Mouse (Mus musculus): ENCODE measurements around the gene Bcl2l11. TPM values are rescaled to one million over a fixed set of nuclear protein-coding genes. Genes with fewer than 3 reads are reported as not detected.

Bcl2l11 gene
- total and polyA plus RNA-seq, 3 experiments = 2.3 to 6.3 TPM; not detected in 1

GRCm38 (mm10) chr2:128085481-128085880 lies 40.4 kb upstream of the Bcl2l11 start:
- H3K9me3 ChIP-seq (replicated peaks; ENCODE audit: insufficient read depth, low read length) = no peaks in the 10 kb centered on the region
- H3K79me2 ChIP-seq (ENCODE audit: control insufficient read depth, insufficient read depth, low read length, poor library complexity) = no peaks in the 10 kb centered on the region
- H3K36me3 ChIP-seq (ENCODE audit: control insufficient read depth in 1 of 2, insufficient read depth in 2 of 2, low read length in 2 of 2) = peaks cover 0 to 37% of the 10 kb centered on the region in 2 experiments; a peak in 2 of 4 replicates
- no peaks in the 10 kb centered on the region for H3K27me3 ChIP-seq (ENCODE audit: control insufficient read depth in 1 of 2, insufficient read depth in 2 of 2, low read length in 2 of 2)
- H3K4me3 ChIP-seq (ENCODE audit: control insufficient read depth in 1 of 2, insufficient read depth in 1 of 2, low read depth in 2 of 2, low read length in 2 of 2) = peak overlapping the region in 1 of 2 experiments; percentile 15; a peak in 1 of 4 replicates
- peak; percentile 87 for DNase-seq (ENCODE audit: low read depth, low spot score)
- peak overlapping the region; percentile 75 for H3K27ac ChIP-seq (ENCODE audit: control insufficient read depth, low read depth, low read length)
- H3K4me1 ChIP-seq (ENCODE audit: control insufficient read depth in 1 of 2, insufficient read depth in 2 of 2, low read length in 2 of 2) = peaks cover 24 to 26% of the 10 kb centered on the region in 2 experiments
- H3K9ac ChIP-seq (ENCODE audit: control insufficient read depth, low read depth, low read length, poor library complexity, severe bottlenecking) = peak overlapping the region; percentile 8; the same call in 1 of the 2 replicates
- TF ChIP-seq GABPA (IDR thresholded peaks at IDR 0.05; ENCODE audit: low read depth, low read length) = no peak
- peak; percentile 92 for TF ChIP-seq ETS1 (IDR thresholded peaks at IDR 0.05; ENCODE audit: low read depth, low read length)
- TF ChIP-seq MAZ (IDR thresholded peaks at IDR 0.05; ENCODE audit: low read depth, low read length) = no peak
- no peak for TF ChIP-seq TBP (IDR thresholded peaks at IDR 0.05; ENCODE audit: low read depth, low read length)
- no peak for TF ChIP-seq USF2 (IDR thresholded peaks at IDR 0.05; ENCODE audit: borderline replicate concordance in 1 of 2, insufficient read depth in 1 of 2, low read depth in 1 of 2, low read length in 2 of 2)
- no peak for TF ChIP-seq CTCF (IDR thresholded peaks at IDR 0.05 in 2 of 3, conservative IDR thresholded peaks at IDR 0.05 in 1 of 3; ENCODE audit: control insufficient read depth in 1 of 3, insufficient read depth in 1 of 3, low read depth in 2 of 3, low read length in 3 of 3, poor library complexity in 1 of 3, severe bottlenecking in 1 of 3)
- TF ChIP-seq CHD2 (IDR thresholded peaks at IDR 0.05; ENCODE audit: low read length) = no peak
- TF ChIP-seq NELFE (IDR thresholded peaks at IDR 0.05; ENCODE audit: low read depth, low read length) = no peak
- TF ChIP-seq SMC3 (IDR thresholded peaks at IDR 0.05; ENCODE audit: low read depth, low read length) = no peak
- TF ChIP-seq GATA1 (IDR thresholded peaks at IDR 0.05; ENCODE audit: low read depth, low read length) = peak; percentile 98
- no peak for TF ChIP-seq E2F4 (IDR thresholded peaks at IDR 0.05; ENCODE audit: borderline replicate concordance, low read depth, low read length)
- no peak for TF ChIP-seq ZKSCAN1 (IDR thresholded peaks at IDR 0.05; ENCODE audit: low read depth, low read length)
- 0 out of 2 replicates have a peak, but pooled peaks have one; percentile 60 for TF ChIP-seq MAFK (IDR thresholded peaks at IDR 0.05; ENCODE audit: borderline replicate concordance, low read depth, low read length)
- no peak for TF ChIP-seq KAT2A (conservative IDR thresholded peaks at IDR 0.05; ENCODE audit: low read depth, low read length)
- no peak for TF ChIP-seq JUND (IDR thresholded peaks at IDR 0.05; ENCODE audit: low read depth, low read length)
- TF ChIP-seq RAD21 (IDR thresholded peaks at IDR 0.05; ENCODE audit: low read depth, low read length) = no peak
- TF ChIP-seq CHD1 (IDR thresholded peaks at IDR 0.05; ENCODE audit: low read depth, low read length) = no peak
- TF ChIP-seq EP300 (IDR thresholded peaks at IDR 0.05; ENCODE audit: low read depth in 1 of 2, low read length in 2 of 2) = peak; percentile 97 to 98
- no peak for TF ChIP-seq POLR2AphosphoS2 (IDR thresholded peaks at IDR 0.05; ENCODE audit: low read length)
- TF ChIP-seq UBTF (IDR thresholded peaks at IDR 0.05; ENCODE audit: borderline replicate concordance, insufficient read depth, low read depth, low read length) = no peak
- peak; percentile 98 for TF ChIP-seq TCF12 (IDR thresholded peaks at IDR 0.05; ENCODE audit: low read depth, low read length)
- TF ChIP-seq USF1 (IDR thresholded peaks at IDR 0.05; ENCODE audit: low read depth, low read length) = no peak
- TF ChIP-seq MAX (IDR thresholded peaks at IDR 0.05; ENCODE audit: low read length) = no peak
- TF ChIP-seq SIN3A (IDR thresholded peaks at IDR 0.05; ENCODE audit: low read length) = peak; percentile 75; the same call in 1 of the 2 replicates
- peak; percentile 77; the same call in 1 of the 2 replicates for TF ChIP-seq BHLHE40 (IDR thresholded peaks at IDR 0.05; ENCODE audit: borderline replicate concordance, low read depth, low read length)
- TF ChIP-seq POLR2A (IDR thresholded peaks at IDR 0.05; ENCODE audit: control insufficient read depth in 1 of 2, insufficient read depth in 1 of 2, low read depth in 1 of 2, low read length in 2 of 2, poor library complexity in 1 of 2) = no peak
- TF ChIP-seq ZC3H11A (IDR thresholded peaks at IDR 0.05; ENCODE audit: low read depth, low read length) = no peak
- TF ChIP-seq ZMIZ1 (IDR thresholded peaks at IDR 0.05; ENCODE audit: low read depth, low read length) = no peak
- no peak for TF ChIP-seq ELF1 (IDR thresholded peaks at IDR 0.05; ENCODE audit: low read depth, low read length)
- no peak for TF ChIP-seq POLR2AphosphoS5 (IDR thresholded peaks at IDR 0.05; ENCODE audit: borderline replicate concordance, low read depth, low read length)
- 0 out of 2 replicates have a peak, but pooled peaks have one; percentile 22 for TF ChIP-seq HCFC1 (IDR thresholded peaks at IDR 0.05; ENCODE audit: low read depth, low read length)
- no peak for TF ChIP-seq MEF2A (IDR thresholded peaks at IDR 0.05; ENCODE audit: extremely low read depth, insufficient replicate concordance, low read depth, low read length, poor library complexity, severe bottlenecking)
- peak; percentile 67 for TF ChIP-seq ZNF384 (IDR thresholded peaks at IDR 0.05; ENCODE audit: low read depth, low read length)
- peak; percentile 33; the same call in 1 of the 2 replicates for TF ChIP-seq MXI1 (IDR thresholded peaks at IDR 0.05; ENCODE audit: low read depth, low read length)
- TF ChIP-seq MYB (IDR thresholded peaks at IDR 0.05; ENCODE audit: low read depth, low read length) = peak; percentile 31; the same call in 1 of the 2 replicates
- peak; percentile 59; the same call in 1 of the 2 replicates for TF ChIP-seq MYC (IDR thresholded peaks at IDR 0.05; ENCODE audit: low read depth, low read length)
- TF ChIP-seq NRF1 (IDR thresholded peaks at IDR 0.05; ENCODE audit: insufficient read depth, low read depth, low read length, poor library complexity, severe bottlenecking) = no peak
